Mouse (Mus musculus): ENCODE results near the gene Crhr1.

The Crhr1 gene

DNA sequence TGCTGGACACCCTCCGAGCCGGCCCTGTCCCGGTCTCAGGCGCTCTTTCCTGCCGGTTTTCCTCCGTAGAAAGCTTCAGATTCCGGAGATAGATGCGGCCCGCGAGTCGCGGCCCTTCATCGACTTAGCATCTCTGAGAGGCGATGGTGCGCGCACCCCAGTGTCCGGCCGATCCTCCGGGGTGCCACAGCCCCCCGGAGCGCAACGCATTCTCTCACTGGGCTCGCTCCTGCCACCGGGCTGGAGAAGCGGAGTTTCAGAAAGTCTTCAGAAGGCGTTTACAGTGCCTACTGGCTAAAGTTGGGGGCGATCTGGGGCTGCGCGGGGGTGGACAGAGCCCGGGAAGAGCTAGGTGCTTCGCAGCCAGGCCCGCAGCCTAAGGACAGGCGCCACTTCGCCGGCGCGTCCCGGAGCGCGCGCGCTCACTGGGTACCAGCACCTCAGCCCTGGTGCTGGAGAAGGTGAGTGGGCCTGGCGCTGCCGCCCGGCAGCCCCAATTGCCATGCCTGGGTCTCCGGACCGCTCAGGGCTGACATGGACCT is 858 bp downstream of the Crhr1 start:
- DNase-seq (ENCODE audit: extremely low spot score, low read depth, low spot score), result no peak

GRCm38 (mm10) chr11:104138976-104139375 is 6.3 kb downstream of the Crhr1 start:
- no peak for DNase-seq (ENCODE audit: extremely low spot score, low read depth, low spot score)

DNA sequence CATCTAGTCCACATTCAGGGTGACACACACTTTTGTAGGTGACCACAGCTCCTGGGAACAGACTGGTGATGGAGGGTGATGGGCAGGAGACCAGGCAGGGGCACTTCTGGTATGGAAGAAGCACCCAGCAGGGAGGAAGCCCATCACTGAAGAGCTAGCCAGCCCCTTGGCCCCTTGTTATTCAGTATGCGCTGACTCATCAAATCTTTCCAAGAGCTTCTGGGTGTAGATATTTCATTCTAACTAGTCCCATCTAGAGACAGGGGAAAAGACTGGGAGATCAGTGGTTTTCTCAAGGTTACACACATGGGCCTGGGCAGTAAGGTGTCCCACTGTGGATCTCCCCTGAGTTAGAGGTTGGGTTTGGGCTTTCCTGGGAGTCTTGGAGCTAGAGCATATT is 12.3 kb downstream of the Crhr1 start:
- DNase-seq (ENCODE audit: extremely low spot score, low read depth, low spot score), result no peak

DNA sequence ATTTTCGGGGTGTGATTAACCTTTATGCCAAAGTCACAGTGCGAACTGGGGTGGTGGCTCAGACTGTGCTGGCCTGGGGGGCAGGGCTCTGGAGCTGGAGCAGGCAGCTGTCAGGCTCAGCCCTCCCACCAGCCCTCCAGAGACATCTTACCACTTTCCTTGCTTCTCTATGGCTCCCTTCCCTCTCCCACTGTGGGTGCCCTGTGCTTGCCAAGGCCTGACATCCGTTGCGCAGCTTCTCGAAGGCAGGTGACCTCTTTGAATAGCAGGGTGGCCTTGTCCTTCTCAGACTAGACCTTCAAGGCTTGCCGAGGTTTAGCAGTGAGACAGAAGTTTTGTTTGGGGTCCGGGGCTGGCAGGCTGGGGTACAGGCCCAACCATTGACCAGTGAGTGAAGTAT is 16.1 kb downstream of the Crhr1 start:
- no peak for DNase-seq (ENCODE audit: extremely low spot score, low read depth, low spot score)

- DNase-seq (ENCODE audit: extremely low spot score, low read depth, low spot score), result no peak
Measured at GRCm38 (mm10) chr11:104150911-104151310, 18.3 kb downstream of the Crhr1 start.

DNA sequence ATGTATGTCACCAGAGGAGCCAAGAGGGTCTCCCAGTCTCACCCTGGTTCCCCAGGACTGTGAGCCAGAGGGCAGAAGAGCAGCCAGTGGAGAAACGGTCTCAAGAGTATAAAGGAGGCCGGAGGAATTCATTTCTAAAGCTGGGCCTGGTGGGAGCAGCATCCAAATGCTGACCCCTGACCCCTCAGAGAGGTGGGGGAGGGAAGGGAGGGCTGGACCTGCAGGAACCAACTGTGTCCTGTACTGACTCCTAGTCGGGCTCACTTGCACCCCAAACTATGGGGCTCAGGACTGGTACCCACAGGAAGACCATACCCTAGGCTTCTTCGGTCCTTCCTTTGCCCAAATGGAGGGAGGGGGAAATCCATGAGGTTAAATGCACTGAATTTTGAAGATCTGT is 21.7 kb downstream of the Crhr1 start:
- DNase-seq (ENCODE audit: extremely low spot score, low read depth, low spot score), result no peak

DNA sequence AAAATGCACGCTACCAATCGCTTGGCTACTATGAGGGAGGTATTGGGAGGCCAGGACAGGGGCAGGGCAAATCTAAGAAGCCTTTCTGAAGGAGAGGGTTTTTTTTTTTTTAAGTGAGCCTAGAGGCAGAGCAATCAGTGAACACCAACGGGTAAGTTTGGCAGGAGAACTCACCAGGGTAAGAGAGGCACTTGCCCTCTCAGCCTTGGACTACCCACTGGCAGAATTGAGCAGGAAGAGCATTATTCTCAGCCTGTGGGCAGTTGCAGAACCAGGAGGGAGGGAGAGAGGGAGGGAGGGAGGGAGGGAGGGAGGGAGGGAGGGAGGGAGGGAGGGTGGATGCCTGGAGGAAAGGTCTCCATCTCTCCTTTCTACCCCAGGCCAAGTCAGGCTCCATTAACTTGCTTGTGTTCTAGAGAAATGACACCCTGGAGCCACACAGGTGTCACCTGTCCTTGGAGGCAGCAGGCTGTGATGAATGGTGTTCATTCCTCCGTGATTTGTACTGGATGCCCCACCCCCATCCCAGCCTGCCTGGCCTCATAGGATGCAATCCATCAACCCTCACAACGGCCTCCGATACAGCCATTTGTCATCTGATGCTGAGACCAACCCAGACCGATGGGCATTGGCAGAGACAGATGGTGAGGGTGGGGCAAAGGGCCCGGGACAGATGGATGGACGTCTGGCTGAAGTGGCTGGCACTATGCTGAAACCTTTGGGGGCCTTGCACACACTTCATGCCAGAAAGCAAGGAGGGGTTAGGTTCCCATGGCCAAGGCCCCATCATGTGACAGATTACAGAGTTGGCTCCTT is 22.4 kb downstream of the Crhr1 start:
- DNase-seq (ENCODE audit: extremely low spot score, low read depth, low spot score), result no peak

DNA sequence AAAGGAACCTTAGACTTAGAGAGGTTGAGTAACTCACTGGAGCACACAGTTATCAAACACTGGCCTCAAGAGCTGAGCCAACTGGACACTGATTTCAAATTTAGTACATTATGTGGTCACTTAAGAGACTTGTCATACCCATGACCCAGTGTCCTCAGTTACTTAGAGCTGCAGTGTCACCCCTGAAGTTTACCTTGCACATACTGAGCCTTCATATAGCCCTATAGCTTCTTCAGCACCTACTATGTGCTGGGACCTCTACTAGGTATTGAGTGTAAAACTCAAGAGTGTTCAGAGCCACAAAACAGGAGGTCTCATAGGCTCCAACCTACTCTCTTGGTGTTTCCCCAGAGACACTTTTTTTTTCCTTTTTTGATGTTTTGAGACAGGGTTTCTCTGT is 23.2 kb downstream of the Crhr1 start:
- DNase-seq (ENCODE audit: extremely low spot score, low read depth, low spot score), result no peak

GRCm38 (mm10) chr11:104156391-104156790 is 23.7 kb downstream of the Crhr1 start:
- DNase-seq (ENCODE audit: extremely low spot score, low read depth, low spot score), result no peak

DNA sequence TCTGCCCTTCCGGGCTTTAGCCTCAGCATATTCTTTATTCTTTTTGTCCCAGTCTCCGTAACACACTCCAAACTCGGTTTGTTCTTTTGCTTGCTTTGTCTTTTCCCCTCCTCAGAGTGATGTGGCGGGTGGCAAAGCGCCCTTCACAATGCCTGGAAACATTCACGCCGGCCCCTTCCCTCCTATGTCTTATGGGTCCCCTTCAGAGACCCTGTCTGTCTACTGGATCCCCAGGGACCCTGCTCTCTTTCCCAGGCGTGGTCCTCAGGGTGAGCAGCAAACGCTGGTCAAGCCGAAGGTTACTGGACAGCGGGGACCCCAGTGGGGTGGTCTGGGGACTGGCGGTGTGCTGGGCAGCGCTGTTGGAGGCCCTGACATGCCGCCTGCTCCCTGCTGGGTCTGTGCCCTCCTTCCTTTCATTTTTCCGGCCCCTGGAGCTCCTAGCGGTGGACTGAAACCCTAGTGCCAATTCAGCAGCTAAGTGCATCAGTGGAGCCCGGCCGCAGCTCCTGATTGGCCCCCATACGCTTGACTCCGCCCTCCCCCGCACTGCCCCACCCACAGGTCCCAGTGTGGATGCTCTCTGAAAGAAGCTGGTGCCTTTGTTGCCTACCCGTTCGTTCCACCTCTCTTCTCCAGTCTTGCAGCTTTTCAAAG is 25.1 kb downstream of the Crhr1 start:
- DNase-seq (ENCODE audit: extremely low spot score, low read depth, low spot score), result peak; percentile 31

DNA sequence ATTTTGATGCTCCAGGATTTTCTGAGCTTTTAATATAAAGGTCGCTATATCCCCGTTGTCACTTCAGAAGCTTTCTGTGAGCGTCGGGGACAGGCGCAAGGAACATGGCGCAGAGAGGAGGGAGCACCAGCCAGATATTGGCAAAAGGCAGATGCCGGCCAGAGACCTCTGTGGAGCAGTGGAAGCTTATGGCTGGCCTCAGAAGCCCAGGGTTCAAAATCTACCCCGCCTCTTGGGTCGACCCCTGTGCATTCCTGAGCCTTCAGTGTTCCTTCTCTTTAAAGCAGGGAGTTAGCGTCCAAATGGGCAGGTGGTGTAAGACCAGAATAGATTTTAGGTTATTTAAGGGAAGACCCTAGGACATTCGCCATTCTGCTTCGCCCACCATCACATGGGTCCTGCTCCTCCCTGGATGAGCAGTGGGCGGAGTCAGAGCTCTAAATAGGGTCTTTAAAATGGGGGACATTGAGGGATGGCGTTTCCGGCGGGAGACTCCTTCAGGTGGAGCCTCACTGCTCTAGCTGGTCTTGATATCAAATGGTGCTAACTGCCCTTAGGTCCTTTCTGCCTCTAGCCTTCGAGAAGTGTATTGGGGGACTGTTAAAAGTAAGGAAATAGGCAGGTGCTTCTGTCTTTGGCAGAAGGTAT is 25.7 kb downstream of the Crhr1 start:
- no peak for DNase-seq (ENCODE audit: extremely low spot score, low read depth, low spot score)

GRCm38 (mm10) chr11:104159769-104160272 is 27.2 kb downstream of the Crhr1 start:
- no peak for DNase-seq (ENCODE audit: extremely low spot score, low read depth, low spot score)

- no peak for DNase-seq (ENCODE audit: extremely low spot score, low read depth, low spot score)
Measured at GRCm38 (mm10) chr11:104161153-104161552, 28.5 kb downstream of the Crhr1 start.

GRCm38 (mm10) chr11:104164257-104164656 is 31.6 kb downstream of the Crhr1 start:
- DNase-seq (ENCODE audit: extremely low spot score, low read depth, low spot score), result no peak

DNA sequence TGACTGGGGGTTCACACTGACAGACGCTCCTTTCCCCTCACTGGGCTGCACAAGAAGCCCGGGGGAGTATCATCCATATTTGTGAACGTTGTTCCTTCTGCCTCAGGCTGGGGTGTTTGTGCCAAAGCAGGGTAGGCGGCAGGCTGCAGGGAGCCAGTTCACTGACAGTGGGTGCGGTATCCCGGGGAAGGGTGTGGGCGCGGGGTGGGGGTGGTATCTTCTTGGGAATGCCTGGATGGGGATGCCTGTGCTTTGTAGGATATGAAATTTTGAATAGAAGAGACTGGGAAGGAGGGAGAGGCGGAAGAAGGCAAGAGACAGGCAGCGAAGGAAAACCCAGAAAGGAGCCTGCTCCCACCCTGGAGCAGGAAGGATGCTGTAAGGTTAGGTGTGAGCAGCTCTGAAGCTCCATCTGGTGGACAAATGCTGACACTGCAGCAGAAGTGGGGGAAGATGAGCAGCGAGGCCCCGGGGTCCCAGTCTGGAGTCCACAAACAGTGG is 38.7 kb downstream of the Crhr1 start:
- peak; percentile 30 for DNase-seq (ENCODE audit: extremely low spot score, low read depth, low spot score)

GRCm38 (mm10) chr11:104178893-104179292 is 46.2 kb downstream of the Crhr1 start:
- DNase-seq (ENCODE audit: extremely low spot score, low read depth, low spot score), result no peak

- no peak for DNase-seq (ENCODE audit: extremely low spot score, low read depth, low spot score)
Measured at GRCm38 (mm10) chr11:104179804-104180203, 47.1 kb downstream of the Crhr1 start.

- no peak for DNase-seq (ENCODE audit: extremely low spot score, low read depth, low spot score)
Measured at GRCm38 (mm10) chr11:104182141-104182540, 49.5 kb downstream of the Crhr1 start.

DNA sequence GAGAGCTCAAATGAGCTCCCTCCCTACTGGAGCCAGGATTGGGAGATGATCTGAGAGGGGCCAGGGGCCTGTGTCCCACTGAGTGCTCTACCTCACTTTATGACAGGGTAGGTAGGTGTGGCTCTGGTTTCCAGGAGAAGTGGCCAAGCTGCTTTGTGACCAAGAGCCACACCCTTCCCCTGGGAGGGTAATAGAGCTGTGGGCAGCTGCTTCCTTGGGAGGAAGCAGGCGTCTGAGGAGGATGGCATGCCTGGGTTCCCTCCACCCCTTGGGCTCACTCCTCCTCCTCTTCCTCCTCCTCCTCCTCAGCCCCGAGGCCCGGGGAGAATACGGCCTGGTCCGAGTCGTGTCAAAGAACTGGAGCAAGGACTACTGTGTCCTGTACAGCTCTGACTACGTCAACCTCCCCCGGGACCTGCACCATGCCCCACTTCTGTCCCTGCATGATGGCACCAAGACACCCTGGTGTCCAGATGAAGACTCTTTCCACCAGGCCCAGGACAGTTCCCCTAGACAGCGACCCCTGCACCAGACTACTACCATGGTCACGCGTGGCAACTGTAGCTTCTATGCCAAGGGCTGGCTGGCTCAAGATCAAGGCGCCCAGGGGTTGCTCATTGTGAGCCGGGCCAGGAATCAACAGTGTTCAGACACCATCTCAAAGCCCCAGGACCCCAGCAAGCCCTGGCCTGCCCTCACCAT is 53.6 kb downstream of the Crhr1 start, which contains the start of gene Sppl2c:
Gene Sppl2c, plus strand, starts transcription at position 193 of the 702 bp plus-strand sequence.
- DNase-seq (ENCODE audit: extremely low spot score, low read depth, low spot score), result no peak

DNA sequence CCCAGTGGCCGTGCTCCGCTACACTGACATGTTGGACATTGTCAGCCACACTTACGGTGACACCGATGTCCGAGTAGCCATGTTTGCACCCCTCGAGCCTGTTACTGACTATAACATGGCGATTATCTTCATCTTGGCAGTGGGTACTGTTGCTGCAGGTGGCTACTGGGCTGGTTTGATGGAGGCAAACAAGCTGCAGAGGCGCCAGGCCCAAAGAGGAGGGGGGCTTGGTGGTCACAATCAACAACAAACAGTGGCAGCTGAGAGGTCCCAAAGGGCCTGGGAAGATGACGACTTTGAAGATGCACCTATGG is 54.1 kb downstream of the Crhr1 start:
- no peak for DNase-seq (ENCODE audit: extremely low spot score, low read depth, low spot score)

- DNase-seq (ENCODE audit: extremely low spot score, low read depth, low spot score), result no peak
Measured at GRCm38 (mm10) chr11:104187766-104188165, 55.1 kb downstream of the Crhr1 start.
